Mouse (Mus musculus) gastrocnemius, postnatal 25 days (tissue): ENCODE results near the gene Vgll2. TPM values are rescaled to one million over a fixed set of nuclear protein-coding genes. Genes with fewer than 3 reads are reported as not detected.

Source experiments
- microRNA-seq, 2 experiments: library from miRNA; unstranded; fragments of <30 nt; microRNA quantifications; one replicate each; pipeline ENCODE4 v1.2.0; 2021; ENCODE audit warnings: borderline replicate concordance in 2 of 2
- total RNA-seq, 2 experiments: library from RNA; stranded (reverse); gene quantifications; 1 replicate in 1 of 2; 2 replicates in 1 of 2; pipeline ENCODE4 v1.2.3; 2021

Vgll2 gene
- total RNA-seq, 2 experiments from 2014 or later: 69.8 to 119 TPM

Small RNA genes within 50 kb of the gene (microRNA-seq; reads per million reads assigned to microRNA genes)
- gene Gm24084: 0 reads per million in 2 experiments

Other genes with a start within 250 kb of the Vgll2 start
- gene Ros1, start 172.7 kb downstream of the Vgll2 start, total RNA-seq: under 1 TPM; 0.03 to 0.13 TPM
- 1 to 10 TPM; 1.3 to 1.7 TPM for gene Dcbld1, start 211.1 kb downstream of the Vgll2 start, total RNA-seq